Mouse (Mus musculus): ENCODE results near the gene Dmgdh.

Gene Dmgdh

GRCm38 (mm10) chr13:93690821-93691220 lies 16.6 kb downstream of the Dmgdh start:
- CTCF ChIA-PET: no interaction called here

GRCm38 (mm10) chr13:93698866-93699265 lies 24.6 kb downstream of the Dmgdh start:
- ChIA-PET CTCF (no interaction called here), POLR2A (interaction anchor here in 1 of 4 experiments (0.6 kb wide), 1 partner anchor 358 kb away, joined by 4 read pairs; no protein-coding TSS in a partner anchor)

More at GRCm38 (mm10) chr13:93690821-93691220, 16.6 kb downstream of the Dmgdh start:
- POLR2A ChIA-PET: interaction anchor here in 1 of 4 experiments (0.5 kb wide), 1 partner anchor 427 kb away, joined by 4 read pairs; no protein-coding TSS in a partner anchor

GRCm38 (mm10) chr13:93705697-93706096 lies 31.5 kb downstream of the Dmgdh start:
- POLR2A ChIA-PET: interaction anchor here in 1 of 4 experiments (1.2 kb wide), 1 partner anchor 18 kb away, joined by 3 read pairs; no protein-coding TSS in a partner anchor
- CTCF ChIA-PET: no interaction called here

- POLR2A ChIA-PET: interaction anchor here in 1 of 4 experiments (1.3 kb wide), 1 partner anchor 9 kb away, joined by 3 read pairs; no protein-coding TSS in a partner anchor
- CTCF ChIA-PET: interaction anchor here in 1 of 4 experiments (0.6 kb wide), 1 partner anchor 84 kb away, joined by 7 read pairs; no protein-coding TSS in a partner anchor
Observed at GRCm38 (mm10) chr13:93707271-93707670, 33.0 kb downstream of the Dmgdh start.

- CTCF ChIA-PET: interaction anchor here in 3 of 4 experiments (0.7 to 0.8 kb wide), 3 partner anchors 8 to 521 kb away, joined by 3 to 4 read pairs (median 3); no protein-coding TSS in a partner anchor
- POLR2A ChIA-PET: interaction anchor here in 1 of 4 experiments (0.7 kb wide), 1 partner anchor 52 kb away, joined by 3 read pairs; no protein-coding TSS in a partner anchor
Observed at GRCm38 (mm10) chr13:93710325-93710724, 36.1 kb downstream of the Dmgdh start.

GRCm38 (mm10) chr13:93711226-93711625 lies 37.0 kb downstream of the Dmgdh start:
- CTCF ChIA-PET: no interaction called here
- POLR2A ChIA-PET: interaction anchor here in 1 of 4 experiments (0.7 kb wide), 1 partner anchor 1167 kb away, joined by 4 read pairs; no protein-coding TSS in a partner anchor

GRCm38 (mm10) chr13:93712362-93712761 lies 38.1 kb downstream of the Dmgdh start:
- CTCF ChIA-PET: interaction anchor here in 1 of 4 experiments (1.0 kb wide), 1 partner anchor 98 kb away, joined by 4 read pairs; no protein-coding TSS in a partner anchor

GRCm38 (mm10) chr13:93713826-93714225 lies 39.6 kb downstream of the Dmgdh start:
- CTCF ChIA-PET: interaction anchor here in 1 of 4 experiments (1.1 kb wide), 1 partner anchor 10 kb away, joined by 3 read pairs; no protein-coding TSS in a partner anchor
- POLR2A ChIA-PET: interaction anchor here in 1 of 4 experiments (1.0 kb wide), 1 partner anchor 13 kb away, joined by 3 read pairs; no protein-coding TSS in a partner anchor

More at GRCm38 (mm10) chr13:93712362-93712761, 38.1 kb downstream of the Dmgdh start:
- POLR2A ChIA-PET: no interaction called here

GRCm38 (mm10) chr13:93717113-93717512 lies 42.9 kb downstream of the Dmgdh start:
- POLR2A ChIA-PET: interaction anchor here in 1 of 4 experiments (0.6 kb wide), 1 partner anchor 133 kb away, joined by 3 read pairs; no protein-coding TSS in a partner anchor
- CTCF ChIA-PET: interaction anchor here in 1 of 4 experiments (1.0 kb wide), 1 partner anchor 97 kb away, joined by 3 read pairs; no protein-coding TSS in a partner anchor

- ChIA-PET CTCF (interaction anchor here (0.6 to 1.3 kb wide), 7 partner anchors 9 to 302 kb away, joined by 3 to 9 read pairs (median 3); no protein-coding TSS in a partner anchor), POLR2A (interaction anchor here in 1 of 4 experiments (1.4 kb wide), 1 partner anchor 105 kb away, joined by 4 read pairs; no protein-coding TSS in a partner anchor)
Observed at GRCm38 (mm10) chr13:93718948-93719347, 44.7 kb downstream of the Dmgdh start.

- ChIA-PET POLR2A (no interaction called here), CTCF (interaction anchor here in 1 of 4 experiments (1.0 to 1.1 kb wide), 2 partner anchors 17 to 109 kb away, joined by 3 read pairs; no protein-coding TSS in a partner anchor)
Observed at GRCm38 (mm10) chr13:93721916-93722315, 47.7 kb downstream of the Dmgdh start.

- CTCF ChIA-PET: interaction anchor here in 1 of 4 experiments (0.6 to 1.3 kb wide), 2 partner anchors 10 to 467 kb away, joined by 3 to 5 read pairs; no protein-coding TSS in a partner anchor
Observed at GRCm38 (mm10) chr13:93723455-93723854, 49.2 kb downstream of the Dmgdh start.

GRCm38 (mm10) chr13:93724206-93724605 lies 50.0 kb downstream of the Dmgdh start:
- ChIA-PET CTCF (interaction anchor here in 1 of 4 experiments (1.3 kb wide), 1 partner anchor 11 kb away, joined by 3 read pairs; no protein-coding TSS in a partner anchor), POLR2A (interaction anchor here in 1 of 4 experiments (0.7 kb wide), 1 partner anchor 78 kb away, joined by 3 read pairs; no protein-coding TSS in a partner anchor)

More at GRCm38 (mm10) chr13:93723455-93723854, 49.2 kb downstream of the Dmgdh start:
- POLR2A ChIA-PET: no interaction called here

GRCm38 (mm10) chr13:93735131-93735636 lies 61.0 kb downstream of the Dmgdh start:
- ChIA-PET POLR2A (interaction anchor here in 1 of 4 experiments (0.5 kb wide), 1 partner anchor 1425 kb away, joined by 3 read pairs; no protein-coding TSS in a partner anchor), CTCF (no interaction called here)

- POLR2A ChIA-PET: no interaction called here
Observed at GRCm38 (mm10) chr13:93744118-93744517, 69.9 kb downstream of the Dmgdh start.

GRCm38 (mm10) chr13:93752597-93753400 lies 78.6 kb downstream of the Dmgdh start:
- CTCF ChIA-PET: no interaction called here
- POLR2A ChIA-PET: interaction anchor here in 1 of 4 experiments (1.0 kb wide), 1 partner anchor 19 kb away, joined by 3 read pairs; the partner anchor contains the start of gene Arsb

More at GRCm38 (mm10) chr13:93744118-93744517, 69.9 kb downstream of the Dmgdh start:
- CTCF ChIA-PET: no interaction called here

- CTCF ChIA-PET: interaction anchor here in 1 of 4 experiments (0.5 kb wide), 1 partner anchor 173 kb away, joined by 3 read pairs; no protein-coding TSS in a partner anchor
- POLR2A ChIA-PET: no interaction called here
Observed at GRCm38 (mm10) chr13:93755084-93755483, 80.9 kb downstream of the Dmgdh start.

GRCm38 (mm10) chr13:93756674-93757073 lies 82.4 kb downstream of the Dmgdh start:
- ChIA-PET POLR2A (interaction anchor here in 1 of 4 experiments (0.7 kb wide), 1 partner anchor 384 kb away, joined by 3 read pairs; no protein-coding TSS in a partner anchor), CTCF (interaction anchor here in 1 of 4 experiments (1.1 kb wide), 1 partner anchor 15 kb away, joined by 3 read pairs; no protein-coding TSS in a partner anchor)
